Mouse (Mus musculus) erythroblast, embryonic 14.5 days (primary cell): Measurements from ENCODE around the gene Fgfr3.

Experiments used
- GATA1 ChIP-seq: IDR thresholded peaks from 2 replicates; pipeline ENCODE4 v1.6.1; 2012; ENCODE audit warnings: low read length, inconsistent platforms, mixed read lengths
- TAL1 ChIP-seq: IDR thresholded peaks from 3 replicates; pipeline ENCODE4 v1.6.1; 2012; ENCODE audit warnings: low read length, inconsistent platforms, mixed read lengths

GRCm38 (mm10) chr5:33722266-33723018 lies 968 bp downstream of the Fgfr3 start:
- no peak for TF ChIP-seq GATA1
- TF ChIP-seq TAL1: no peak
